Mouse (Mus musculus): Measurements from ENCODE around the gene Mip. TPM values are rescaled to one million over a fixed set of nuclear protein-coding genes. Genes with fewer than 3 reads are reported as not detected.

Mip gene
- polyA plus RNA-seq, 1 experiment from 2014 or later, result not detected

DNA sequence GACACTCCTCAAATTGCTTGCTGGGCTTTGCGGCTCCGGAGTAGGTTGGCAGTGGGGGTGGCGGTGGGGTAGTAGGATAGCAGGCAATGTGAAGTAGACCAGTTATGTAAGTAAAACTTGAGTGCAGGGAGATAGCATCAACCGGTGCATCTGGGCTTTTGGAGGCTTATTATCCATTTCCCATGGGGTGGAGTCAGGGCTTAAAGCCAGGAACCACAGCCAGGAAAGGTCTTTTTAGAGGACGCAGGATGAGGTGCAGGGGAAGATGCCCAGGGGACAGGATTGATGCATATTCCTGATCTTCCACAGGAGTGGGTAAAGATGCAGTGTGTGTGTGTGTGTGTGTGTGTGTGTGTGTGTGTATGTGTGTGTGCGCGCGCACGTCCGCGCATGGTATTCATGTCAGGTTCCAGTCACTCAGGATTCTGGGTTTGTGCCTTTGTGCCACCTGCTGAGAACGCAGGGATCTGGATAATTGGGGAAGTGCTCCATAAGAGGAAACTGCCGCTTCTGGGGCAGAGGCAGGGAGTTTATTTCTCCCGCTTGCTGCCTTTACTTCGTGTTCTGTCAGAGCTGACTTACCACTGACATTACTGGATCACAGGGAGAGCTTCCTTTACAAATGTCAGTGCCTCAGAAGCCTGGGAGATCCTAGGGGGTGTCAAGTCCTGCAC is 12.3 kb downstream of the Mip start:
- H3K36me3 ChIP-seq (ENCODE audit: control insufficient read depth, insufficient read depth, low read length), result peaks cover 38% of the 10 kb centered on the region
- H3K4me3 ChIP-seq (ENCODE audit: control insufficient read depth in 1 of 2, insufficient read depth in 1 of 2, low read depth in 1 of 2, low read length in 2 of 2), result no peak overlapping the region
- WGBS, result 78% methylated on average over 15 of the region's 15 CpGs
- H3K27ac ChIP-seq (replicated peaks in 1 of 2; ENCODE audit: control insufficient read depth in 1 of 2, insufficient read depth in 1 of 2, low read depth in 2 of 2, low read length in 2 of 2), result no peak overlapping the region
- no peak overlapping the region for H3K9ac ChIP-seq (ENCODE audit: low read length)
- H3K4me2 ChIP-seq (ENCODE audit: low read length), result no peak overlapping the region
- H3K27me3 ChIP-seq (ENCODE audit: control insufficient read depth, insufficient read depth, low read length), result no peaks in the 10 kb centered on the region
- ATAC-seq (ENCODE audit: insufficient number of reproducible peaks, insufficient read depth, low FRiP score, low read depth), result no peak
- no peaks in the 10 kb centered on the region for H3K9me3 ChIP-seq (ENCODE audit: control insufficient read depth, low read length)
- peaks cover 1 to 2% of the 10 kb centered on the region in 2 experiments; a peak in 3 of 4 replicates for H3K4me1 ChIP-seq (ENCODE audit: control insufficient read depth in 2 of 2, insufficient read depth in 2 of 2, low read length in 2 of 2)

DNA sequence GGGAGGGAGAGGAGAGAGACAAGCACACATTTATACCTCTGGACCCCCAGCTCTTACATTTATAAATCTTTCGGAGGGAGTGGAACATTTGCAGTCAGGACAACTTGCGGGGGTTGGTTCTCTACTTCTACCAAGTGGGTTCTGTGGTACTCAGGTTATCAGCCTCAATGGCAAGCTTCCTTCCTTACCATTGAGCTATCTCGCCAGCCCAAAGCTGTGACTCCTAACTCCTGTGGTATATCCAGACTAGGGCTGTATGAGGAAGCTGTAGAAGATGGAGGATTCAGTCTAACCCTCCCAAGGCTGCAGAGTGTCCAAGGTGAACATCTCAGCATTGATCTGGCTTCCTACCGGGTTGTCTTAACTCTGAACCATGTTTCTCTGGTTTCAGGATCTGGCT is 13.5 kb downstream of the Mip start:
- 78% methylated on average over 4 of the region's 4 CpGs for whole genome bisulfite sequencing
- ATAC-seq (ENCODE audit: insufficient number of reproducible peaks, insufficient read depth, low FRiP score, low read depth), result no peak
- H3K9me3 ChIP-seq (ENCODE audit: control insufficient read depth, low read length), result no peaks in the 10 kb centered on the region
- peaks cover 46% of the 10 kb centered on the region for H3K36me3 ChIP-seq (ENCODE audit: control insufficient read depth, insufficient read depth, low read length)
- peaks cover 5 to 6% of the 10 kb centered on the region in 2 experiments for H3K4me1 ChIP-seq (ENCODE audit: control insufficient read depth in 2 of 2, insufficient read depth in 2 of 2, low read length in 2 of 2)
- H3K4me2 ChIP-seq (ENCODE audit: low read length), result no peak overlapping the region
- no peaks in the 10 kb centered on the region for H3K27me3 ChIP-seq (ENCODE audit: control insufficient read depth, insufficient read depth, low read length)
- H3K9ac ChIP-seq (ENCODE audit: low read length), result no peak overlapping the region
- no peak overlapping the region for H3K4me3 ChIP-seq (ENCODE audit: control insufficient read depth in 1 of 2, insufficient read depth in 1 of 2, low read depth in 1 of 2, low read length in 2 of 2)
- no peak overlapping the region for H3K27ac ChIP-seq (replicated peaks in 1 of 2; ENCODE audit: control insufficient read depth in 1 of 2, insufficient read depth in 1 of 2, low read depth in 2 of 2, low read length in 2 of 2)

DNA sequence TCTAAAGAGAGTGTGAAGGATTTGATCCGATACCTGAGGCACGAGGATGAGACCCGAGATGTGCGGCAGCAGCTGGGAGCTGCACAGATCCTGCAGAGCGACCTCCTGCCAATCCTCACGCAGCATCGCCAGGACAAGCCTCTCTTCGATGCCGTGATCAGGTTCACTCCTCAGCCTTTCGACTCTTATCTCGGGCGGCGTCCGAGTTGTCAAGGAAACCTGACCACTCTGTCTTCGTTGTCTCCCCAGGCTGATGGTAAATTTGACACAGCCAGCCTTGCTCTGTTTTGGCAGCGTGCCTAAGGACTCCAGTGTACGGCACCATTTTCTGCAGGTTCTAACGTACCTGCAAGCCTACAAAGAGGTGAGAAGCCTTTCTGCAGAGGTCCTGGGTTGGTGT is 14.5 kb downstream of the Mip start:
- Histone ChIP-seq H3K27ac (replicated peaks in 1 of 2; ENCODE audit: control insufficient read depth in 1 of 2, insufficient read depth in 1 of 2, low read depth in 2 of 2, low read length in 2 of 2) (no peak overlapping the region), H3K9me3 (ENCODE audit: control insufficient read depth, low read length) (no peaks in the 10 kb centered on the region), H3K4me1 (ENCODE audit: control insufficient read depth in 2 of 2, insufficient read depth in 2 of 2, low read length in 2 of 2) (peaks cover 5 to 6% of the 10 kb centered on the region in 2 experiments), H3K4me3 (ENCODE audit: control insufficient read depth in 1 of 2, insufficient read depth in 1 of 2, low read depth in 1 of 2, low read length in 2 of 2) (no peak overlapping the region), H3K9ac (ENCODE audit: low read length) (no peak overlapping the region), H3K4me2 (ENCODE audit: low read length) (no peak overlapping the region), H3K36me3 (ENCODE audit: control insufficient read depth, insufficient read depth, low read length) (peaks cover 49% of the 10 kb centered on the region), H3K27me3 (ENCODE audit: control insufficient read depth, insufficient read depth, low read length) (no peaks in the 10 kb centered on the region)
- 64% methylated on average over 18 of the region's 18 CpGs for WGBS
- ATAC-seq (ENCODE audit: insufficient number of reproducible peaks, insufficient read depth, low FRiP score, low read depth), result no peak

DNA sequence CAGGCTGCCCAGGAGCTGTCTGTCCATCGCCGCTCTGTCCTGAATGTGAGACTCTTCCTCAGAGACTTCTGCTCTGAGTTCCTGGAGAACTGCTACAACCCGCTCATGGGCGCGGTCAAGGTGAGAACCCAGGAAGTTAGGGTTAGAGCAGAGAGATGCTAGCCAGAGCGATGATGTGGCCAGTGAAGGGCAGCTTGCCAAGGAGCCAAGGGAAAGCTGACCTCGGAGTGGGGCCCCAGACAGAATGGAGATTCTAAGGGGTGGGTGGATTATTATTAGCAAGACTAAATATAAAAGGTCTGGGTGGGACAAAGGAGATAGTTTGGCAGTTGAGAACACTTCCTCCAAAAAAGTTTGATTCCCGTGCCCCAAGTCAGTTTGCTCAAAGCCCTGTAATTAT is 17.6 kb downstream of the Mip start:
- peaks cover 78% of the 10 kb centered on the region for H3K36me3 ChIP-seq (ENCODE audit: control insufficient read depth, insufficient read depth, low read length)
- peaks cover 4 to 5% of the 10 kb centered on the region in 2 experiments; a peak in 3 of 4 replicates for H3K4me1 ChIP-seq (ENCODE audit: control insufficient read depth in 2 of 2, insufficient read depth in 2 of 2, low read length in 2 of 2)
- H3K9me3 ChIP-seq (ENCODE audit: control insufficient read depth, low read length), result no peaks in the 10 kb centered on the region
- WGBS, result 74% methylated on average over 8 of the region's 8 CpGs
- H3K27me3 ChIP-seq (ENCODE audit: control insufficient read depth, insufficient read depth, low read length), result no peaks in the 10 kb centered on the region
- H3K9ac ChIP-seq (ENCODE audit: low read length), result 0 out of 2 replicates have a peak overlapping the region, but pooled peaks have one; percentile 4
- no peak overlapping the region for H3K4me3 ChIP-seq (ENCODE audit: control insufficient read depth in 1 of 2, insufficient read depth in 1 of 2, low read depth in 1 of 2, low read length in 2 of 2)
- H3K27ac ChIP-seq (replicated peaks in 1 of 2; ENCODE audit: control insufficient read depth in 1 of 2, insufficient read depth in 1 of 2, low read depth in 2 of 2, low read length in 2 of 2), result peak overlapping the region in 1 of 2 experiments; percentile 44; a peak in 2 of 4 replicates
- ATAC-seq (ENCODE audit: insufficient number of reproducible peaks, insufficient read depth, low FRiP score, low read depth), result no peak
- H3K4me2 ChIP-seq (ENCODE audit: low read length), result no peak overlapping the region

DNA sequence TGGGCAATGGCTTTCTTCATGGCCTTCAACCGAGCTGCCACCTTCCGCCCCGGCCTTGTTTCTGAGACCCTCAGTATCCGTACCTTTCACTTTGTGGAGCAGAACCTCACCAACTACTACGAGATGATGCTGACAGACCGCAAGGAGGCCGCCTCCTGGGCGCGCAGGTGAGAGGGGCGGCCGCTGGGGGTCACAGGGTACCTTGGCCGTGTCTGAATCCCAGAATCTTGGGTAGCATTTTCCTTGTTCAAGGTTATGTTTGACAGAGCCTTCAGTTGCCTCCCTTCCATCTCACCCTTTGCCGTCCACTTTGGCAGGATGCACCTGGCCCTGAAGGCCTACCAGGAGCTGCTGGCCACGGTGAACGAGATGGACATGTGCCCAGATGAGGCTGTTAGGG is 18.5 kb downstream of the Mip start:
- no peak overlapping the region for H3K27ac ChIP-seq (replicated peaks in 1 of 2; ENCODE audit: control insufficient read depth in 1 of 2, insufficient read depth in 1 of 2, low read depth in 2 of 2, low read length in 2 of 2)
- WGBS, result 95% methylated on average over 15 of the region's 15 CpGs
- no peak overlapping the region for H3K4me3 ChIP-seq (ENCODE audit: control insufficient read depth in 1 of 2, insufficient read depth in 1 of 2, low read depth in 1 of 2, low read length in 2 of 2)
- no peak for ATAC-seq (ENCODE audit: insufficient number of reproducible peaks, insufficient read depth, low FRiP score, low read depth)
- no peak overlapping the region for H3K9ac ChIP-seq (ENCODE audit: low read length)
- no peaks in the 10 kb centered on the region for H3K9me3 ChIP-seq (ENCODE audit: control insufficient read depth, low read length)
- H3K4me2 ChIP-seq (ENCODE audit: low read length), result no peak overlapping the region
- H3K36me3 ChIP-seq (ENCODE audit: control insufficient read depth, insufficient read depth, low read length), result peaks cover 86% of the 10 kb centered on the region
- H3K27me3 ChIP-seq (ENCODE audit: control insufficient read depth, insufficient read depth, low read length), result no peaks in the 10 kb centered on the region
- peaks cover 4 to 5% of the 10 kb centered on the region in 2 experiments; a peak in 3 of 4 replicates for H3K4me1 ChIP-seq (ENCODE audit: control insufficient read depth in 2 of 2, insufficient read depth in 2 of 2, low read length in 2 of 2)

DNA sequence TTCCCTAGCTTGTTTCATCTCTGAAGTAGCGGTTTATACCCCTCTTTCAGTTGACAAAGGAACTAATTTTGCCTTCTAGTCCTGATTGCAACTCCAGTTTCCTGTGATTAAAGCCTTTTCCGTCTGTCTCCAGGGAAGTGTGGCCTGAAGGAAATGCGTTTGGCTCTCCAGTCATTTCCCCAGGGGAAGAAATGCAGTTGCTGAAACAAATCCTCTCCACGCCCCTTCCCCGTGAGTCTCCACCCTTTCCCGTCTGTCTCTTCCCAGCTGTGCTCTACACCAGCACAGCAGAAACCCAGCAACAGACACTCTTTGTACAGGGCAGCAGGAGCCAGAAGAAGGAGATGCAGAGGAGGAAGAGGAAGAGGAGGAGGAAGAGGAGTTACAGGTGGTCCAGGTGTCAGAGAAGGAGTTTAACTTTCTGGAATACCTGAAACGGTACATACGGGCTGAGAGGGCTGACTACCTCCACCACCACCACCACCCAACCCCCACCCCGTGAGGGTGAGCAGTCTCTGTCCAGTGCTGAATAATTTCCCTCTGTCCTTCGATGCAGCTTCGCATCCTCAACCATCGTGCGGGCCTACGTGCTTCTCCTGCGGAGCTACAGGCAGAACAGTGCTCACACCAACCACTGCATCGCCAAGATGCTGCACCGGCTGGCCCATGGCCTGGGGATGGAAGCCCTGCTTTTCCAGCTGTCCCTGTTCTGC is 21.5 kb downstream of the Mip start:
- no peak overlapping the region; the same call in 1 of the 2 replicates for H3K9ac ChIP-seq (ENCODE audit: low read length)
- H3K9me3 ChIP-seq (ENCODE audit: control insufficient read depth, low read length), result no peaks in the 10 kb centered on the region
- 74% methylated on average over 17 of the region's 17 CpGs for WGBS
- H3K4me2 ChIP-seq (ENCODE audit: low read length), result peak overlapping the region; percentile 48
- peak overlapping the region; percentile 9 to 21 for H3K4me3 ChIP-seq (ENCODE audit: control insufficient read depth in 1 of 2, insufficient read depth in 1 of 2, low read depth in 1 of 2, low read length in 2 of 2)
- H3K27me3 ChIP-seq (ENCODE audit: control insufficient read depth, insufficient read depth, low read length), result no peaks in the 10 kb centered on the region
- peaks cover 95% of the 10 kb centered on the region for H3K36me3 ChIP-seq (ENCODE audit: control insufficient read depth, insufficient read depth, low read length)
- ATAC-seq (ENCODE audit: insufficient number of reproducible peaks, insufficient read depth, low FRiP score, low read depth), result peak; percentile 20; the same call in 1 of the 2 replicates
- peak overlapping the region; percentile 60 to 77 for H3K27ac ChIP-seq (replicated peaks in 1 of 2; ENCODE audit: control insufficient read depth in 1 of 2, insufficient read depth in 1 of 2, low read depth in 2 of 2, low read length in 2 of 2)
- H3K4me1 ChIP-seq (ENCODE audit: control insufficient read depth in 2 of 2, insufficient read depth in 2 of 2, low read length in 2 of 2), result peaks cover 4 to 5% of the 10 kb centered on the region in 2 experiments; a peak in 3 of 4 replicates

DNA sequence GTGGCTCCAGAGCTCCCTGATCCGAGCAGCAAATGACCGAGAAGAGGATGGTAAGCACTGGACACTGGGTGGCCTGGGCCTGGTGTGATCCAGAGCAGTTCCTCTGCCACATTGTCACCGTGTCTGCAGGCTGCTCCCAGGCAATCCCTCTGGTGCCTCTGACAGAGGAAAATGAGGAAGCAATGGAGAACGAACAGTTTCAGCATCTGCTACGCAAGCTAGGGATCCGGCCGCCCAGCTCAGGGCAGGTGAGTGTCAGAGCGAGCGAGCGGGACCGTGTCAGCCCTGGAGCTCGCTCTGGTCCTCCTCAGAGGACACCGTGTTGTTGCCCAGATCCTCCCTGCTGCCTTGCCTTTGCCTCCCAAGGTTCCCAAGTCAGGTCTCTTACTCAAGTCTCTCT is 24.9 kb downstream of the Mip start:
- no peak for ATAC-seq (ENCODE audit: insufficient number of reproducible peaks, insufficient read depth, low FRiP score, low read depth)
- WGBS, result 96% methylated on average over 12 of the region's 13 CpGs
- no peaks in the 10 kb centered on the region for H3K27me3 ChIP-seq (ENCODE audit: control insufficient read depth, insufficient read depth, low read length)
- H3K4me1 ChIP-seq (ENCODE audit: control insufficient read depth in 2 of 2, insufficient read depth in 2 of 2, low read length in 2 of 2), result no peaks in the 10 kb centered on the region
- H3K4me2 ChIP-seq (ENCODE audit: low read length), result no peak overlapping the region
- no peak overlapping the region for H3K27ac ChIP-seq (replicated peaks in 1 of 2; ENCODE audit: control insufficient read depth in 1 of 2, insufficient read depth in 1 of 2, low read depth in 2 of 2, low read length in 2 of 2)
- H3K9ac ChIP-seq (ENCODE audit: low read length), result no peak overlapping the region
- no peaks in the 10 kb centered on the region for H3K9me3 ChIP-seq (ENCODE audit: control insufficient read depth, low read length)
- no peak overlapping the region for H3K4me3 ChIP-seq (ENCODE audit: control insufficient read depth in 1 of 2, insufficient read depth in 1 of 2, low read depth in 1 of 2, low read length in 2 of 2)
- peaks cover 73% of the 10 kb centered on the region for H3K36me3 ChIP-seq (ENCODE audit: control insufficient read depth, insufficient read depth, low read length)
